Mouse (Mus musculus) C2C12 (cell line): Measurements from ENCODE around the gene Krtap1-4.
"Not testable (repeated sequence)": the region's sequence is repeated elsewhere in the genome, so short reads cannot be mapped to it uniquely, and the experiment has no call there.

Experiments
- CTCF ChIP-seq: IDR thresholded peaks from one replicate; pipeline ENCODE4 v1.5.1; 2011; ENCODE audit not compliant: control insufficient read depth, insufficient read depth, insufficient read length
- MYOG ChIP-seq: IDR thresholded peaks from one replicate; pipeline ENCODE4 v1.6.1; 2011; ENCODE audit not compliant: control insufficient read depth, insufficient read length; ENCODE audit errors: extremely low read depth

- not testable (repeated sequence) for TF ChIP-seq CTCF, MYOG
These were observed 14.3 kb upstream of the Krtap1-4 start, which contains the start of gene Krtap9-3 for GRCm38 (mm10) chr11:99597742-99598141.
